Mouse (Mus musculus) gastrocnemius, postnatal 4 days (tissue): ENCODE data around the gene Anks6. TPM values are rescaled to one million over a fixed set of nuclear protein-coding genes. Genes with fewer than 3 reads are reported as not detected.
A peak's percentile ranks its signal among the peaks of the same experiment; 100 is the strongest.

Source experiments
- DNase-seq, 2 experiments: peaks; one replicate each; pipeline ENCODE4 v3.0.0; 2021 to 2022; ENCODE audit warnings: low spot score in 2 of 2, mixed read lengths in 2 of 2
- total RNA-seq, 2 experiments: library from RNA; stranded (reverse); gene quantifications; 2 replicates each; pipeline ENCODE4 v1.2.3; 2021

The Anks6 gene
- total RNA-seq, 2 experiments from 2014 or later: 9.6 to 10.9 TPM

DNA sequence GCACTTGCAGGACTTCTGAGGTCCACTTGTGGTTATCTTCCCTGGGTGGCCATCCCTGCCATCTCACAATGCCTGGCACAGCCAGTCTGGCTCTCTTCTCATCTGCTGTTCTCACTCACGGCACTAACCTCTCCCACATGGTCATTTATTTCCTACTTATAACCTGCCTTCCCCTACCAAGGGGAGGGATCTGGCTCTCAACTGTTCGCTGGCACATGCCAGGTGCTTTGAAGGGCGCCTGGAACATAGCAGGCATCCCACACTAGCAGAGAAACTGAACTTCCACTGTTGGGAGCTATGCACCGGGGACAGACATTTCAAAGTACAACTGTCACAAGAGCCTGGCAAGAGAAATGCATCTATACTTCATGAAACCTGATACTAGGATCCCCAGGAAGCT is 9.5 kb downstream of the Anks6 start:
- DNase-seq: no peak

DNA sequence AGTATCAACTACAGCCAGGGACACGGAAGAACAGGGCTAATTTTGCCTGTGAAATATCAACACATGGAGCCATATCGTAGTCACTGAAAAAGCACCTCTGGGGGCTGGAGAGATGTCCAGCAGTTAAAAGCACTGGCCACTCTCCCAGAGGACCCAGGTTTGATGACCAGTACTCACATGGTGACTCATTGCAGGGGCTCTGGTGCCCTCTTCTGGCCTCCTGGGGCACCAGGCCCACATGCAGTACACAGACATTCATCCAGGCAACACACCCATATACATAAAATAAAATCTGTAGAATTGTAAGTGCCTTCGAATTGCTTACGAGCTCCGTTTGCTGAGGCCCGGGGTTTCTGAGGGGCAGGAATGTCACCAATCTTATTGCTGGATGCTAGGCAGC is 10.3 kb downstream of the Anks6 start:
- DNase-seq: no peak

DNA sequence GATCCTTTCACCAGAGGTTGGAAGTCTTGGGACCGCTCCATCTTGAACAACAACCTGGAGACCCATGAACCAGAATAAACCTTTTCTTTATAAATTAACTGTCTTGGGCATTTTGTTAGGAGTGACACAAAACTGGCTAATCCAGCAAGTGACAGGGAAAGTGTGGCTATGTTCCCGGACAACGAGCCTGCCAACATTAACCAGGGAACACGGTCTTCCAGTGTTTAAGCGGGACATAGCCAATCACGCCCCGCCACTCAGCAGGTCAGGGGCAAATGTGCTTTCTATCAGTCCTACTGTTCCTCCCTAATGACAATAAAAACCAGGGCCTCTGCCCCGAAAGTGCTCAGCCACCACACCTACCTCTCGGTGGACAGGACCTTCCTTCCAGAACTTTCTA is 13.4 kb downstream of the Anks6 start:
- no peak for DNase-seq

GRCm38 (mm10) chr4:47039586-47039985 is 17.6 kb downstream of the Anks6 start:
- no peak for DNase-seq

GRCm38 (mm10) chr4:47037321-47037657 is 19.9 kb downstream of the Anks6 start:
- DNase-seq: peak; percentile 57 to 74

DNA sequence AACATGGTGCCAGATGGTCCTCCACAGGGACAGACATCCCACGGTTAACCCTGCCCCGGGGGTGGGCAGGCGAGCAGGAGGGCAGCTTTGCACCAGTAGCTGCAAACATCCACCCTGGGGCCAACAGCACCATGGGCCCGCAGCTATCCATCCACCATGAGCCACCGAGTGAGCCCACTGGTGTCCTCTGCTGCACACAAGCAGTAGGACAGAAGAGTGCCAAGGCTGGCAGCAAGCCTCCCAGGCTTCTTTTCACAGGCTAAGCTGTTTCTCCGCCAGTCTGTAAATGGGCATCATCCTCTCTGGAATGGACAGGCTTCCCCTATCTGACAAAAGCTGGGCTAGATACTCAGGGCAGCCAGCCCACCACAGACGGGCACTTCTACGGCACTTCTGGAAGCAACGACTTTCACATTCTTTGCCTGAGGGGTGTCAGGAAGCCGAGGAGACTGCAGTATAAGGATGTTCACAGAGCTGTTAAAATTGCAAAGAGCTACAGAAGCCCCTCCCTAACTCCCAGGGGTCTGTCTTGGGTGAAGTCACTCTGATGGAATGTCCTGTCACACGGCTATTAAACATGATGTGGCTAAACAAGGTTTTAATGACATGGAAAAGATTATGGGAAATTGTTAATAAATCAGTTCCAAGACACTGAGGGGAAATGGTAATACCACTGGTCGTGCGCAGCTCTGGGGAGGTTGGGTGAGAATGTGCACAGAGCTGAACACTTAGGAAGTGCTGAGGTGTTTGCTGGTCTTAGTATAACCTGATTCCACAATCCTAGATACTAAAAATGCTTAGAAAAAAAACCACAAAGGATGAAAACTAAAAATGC is 20.5 kb downstream of the Anks6 start:
- DNase-seq: no peak

DNA sequence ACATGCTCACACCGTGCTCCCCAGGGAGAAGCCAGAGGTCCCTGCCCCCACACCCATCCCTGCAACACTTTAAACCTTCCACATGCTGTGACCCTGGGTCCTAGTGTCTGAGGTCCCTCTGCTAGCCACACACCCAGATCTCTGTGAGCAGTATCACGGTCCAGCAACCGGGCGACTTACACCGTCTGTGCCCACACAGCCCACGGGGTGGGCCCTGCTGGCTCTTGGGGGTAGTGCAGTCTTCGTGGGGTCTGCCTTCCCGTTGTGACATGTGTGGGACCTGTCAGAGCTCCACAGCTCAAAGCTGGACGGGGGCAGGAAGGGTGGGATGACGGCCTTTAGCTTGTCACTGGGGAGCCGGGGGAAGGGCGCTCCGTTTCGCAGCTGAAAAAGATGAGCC is 21.7 kb downstream of the Anks6 start:
- no peak for DNase-seq

GRCm38 (mm10) chr4:47032171-47032570 is 25.1 kb downstream of the Anks6 start:
- no peak for DNase-seq

GRCm38 (mm10) chr4:47028791-47029190 is 28.4 kb downstream of the Anks6 start:
- no peak for DNase-seq

DNA sequence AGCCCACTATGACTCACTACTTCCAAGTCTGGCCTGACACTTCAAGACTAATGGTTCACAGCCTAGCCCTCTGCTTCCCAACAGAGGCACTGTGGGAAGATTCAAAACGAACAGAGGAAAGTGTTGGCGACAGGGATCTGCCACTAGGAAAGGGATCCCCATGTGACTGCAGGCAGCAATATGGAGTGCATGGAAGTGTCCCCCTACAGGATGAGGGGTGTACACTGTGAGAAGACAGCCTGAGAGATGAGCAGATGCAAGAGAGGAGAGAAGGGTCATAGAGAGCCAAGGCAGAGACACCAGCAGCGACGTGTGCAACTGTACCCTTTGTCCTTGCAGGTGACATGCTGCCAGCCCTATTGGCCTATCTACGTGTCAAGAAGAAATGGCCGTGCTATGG is 33.3 kb downstream of the Anks6 start:
- no peak for DNase-seq

DNA sequence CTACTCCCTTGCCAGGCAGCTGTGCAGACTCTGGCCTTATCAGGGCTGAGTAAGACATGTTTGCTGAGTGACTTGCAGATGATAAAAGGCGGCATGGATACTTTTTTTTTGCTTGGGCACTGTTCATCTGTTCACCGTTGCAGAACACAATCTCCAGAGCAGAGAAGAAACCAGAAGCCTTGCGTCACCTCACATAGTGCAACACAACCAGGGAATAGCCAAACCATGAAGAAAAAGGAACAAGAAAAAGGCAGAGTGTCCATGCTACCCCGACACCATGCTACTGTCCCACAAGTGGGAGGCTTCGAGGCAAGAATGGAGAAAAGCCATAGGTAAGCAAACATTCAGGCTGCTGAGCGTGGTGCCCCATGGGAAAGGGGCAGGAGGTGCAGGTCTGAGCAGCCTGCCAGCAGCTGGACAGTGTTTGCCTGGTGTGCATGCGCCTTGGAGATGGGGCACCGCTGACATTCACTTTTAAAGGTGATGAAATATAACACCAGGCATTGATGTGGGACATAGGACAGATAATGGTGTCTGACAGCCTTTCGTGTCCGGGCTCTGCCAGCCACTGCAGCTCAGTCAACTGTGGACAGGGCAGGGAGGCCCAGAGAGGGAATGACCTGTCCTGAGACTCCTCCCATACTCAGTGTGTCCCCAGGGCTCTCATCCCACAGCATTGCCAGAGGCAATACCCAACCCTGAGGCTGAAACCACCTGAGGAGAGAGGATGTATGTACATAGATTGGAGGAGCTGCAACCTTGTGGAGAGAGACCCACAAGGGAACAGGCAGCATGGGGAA is 34.2 kb downstream of the Anks6 start:
- DNase-seq: no peak

DNA sequence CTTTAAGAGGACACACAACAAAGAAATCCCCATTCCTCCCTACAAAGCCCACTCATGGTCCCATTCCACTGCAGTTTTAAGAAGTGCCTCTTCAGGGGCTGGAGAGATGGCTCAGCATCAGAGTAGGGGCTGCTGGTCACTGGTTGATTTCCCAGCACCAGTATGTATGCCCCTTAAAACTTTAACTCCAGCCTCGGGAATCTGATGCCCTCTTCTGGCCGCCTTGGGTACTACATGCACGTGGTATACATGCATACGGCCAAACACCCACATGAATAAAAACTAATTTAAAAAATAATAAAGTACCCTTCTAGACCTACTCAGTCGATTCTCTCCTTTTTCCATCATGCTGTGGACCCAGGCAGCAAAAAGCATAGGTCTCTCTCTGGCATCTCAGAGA is 36.7 kb downstream of the Anks6 start:
- DNase-seq: peak; percentile 37 to 51

- DNase-seq: no peak
Measured at GRCm38 (mm10) chr4:47015156-47015555, 42.1 kb downstream of the Anks6 start.

DNA sequence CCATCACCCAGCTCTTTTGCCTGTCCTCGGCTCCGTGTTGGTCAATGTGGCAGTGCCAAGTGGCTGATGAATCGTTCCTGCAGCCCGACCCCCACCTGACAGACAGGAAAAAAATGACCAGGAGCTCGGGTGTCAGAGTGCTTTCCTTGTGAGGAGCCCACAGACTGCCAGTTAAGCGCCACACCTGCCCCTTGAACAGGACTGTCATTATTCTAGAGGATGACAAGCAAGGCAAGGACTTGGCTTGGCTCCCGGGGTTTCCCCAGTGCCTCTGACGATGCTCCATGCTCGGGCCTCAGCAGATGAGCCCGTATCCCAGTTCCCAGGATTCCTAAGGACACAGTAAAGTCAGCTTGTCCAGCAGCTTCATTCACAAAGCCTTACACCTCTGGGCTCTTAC is 44.8 kb downstream of the Anks6 start:
- no peak for DNase-seq

DNA sequence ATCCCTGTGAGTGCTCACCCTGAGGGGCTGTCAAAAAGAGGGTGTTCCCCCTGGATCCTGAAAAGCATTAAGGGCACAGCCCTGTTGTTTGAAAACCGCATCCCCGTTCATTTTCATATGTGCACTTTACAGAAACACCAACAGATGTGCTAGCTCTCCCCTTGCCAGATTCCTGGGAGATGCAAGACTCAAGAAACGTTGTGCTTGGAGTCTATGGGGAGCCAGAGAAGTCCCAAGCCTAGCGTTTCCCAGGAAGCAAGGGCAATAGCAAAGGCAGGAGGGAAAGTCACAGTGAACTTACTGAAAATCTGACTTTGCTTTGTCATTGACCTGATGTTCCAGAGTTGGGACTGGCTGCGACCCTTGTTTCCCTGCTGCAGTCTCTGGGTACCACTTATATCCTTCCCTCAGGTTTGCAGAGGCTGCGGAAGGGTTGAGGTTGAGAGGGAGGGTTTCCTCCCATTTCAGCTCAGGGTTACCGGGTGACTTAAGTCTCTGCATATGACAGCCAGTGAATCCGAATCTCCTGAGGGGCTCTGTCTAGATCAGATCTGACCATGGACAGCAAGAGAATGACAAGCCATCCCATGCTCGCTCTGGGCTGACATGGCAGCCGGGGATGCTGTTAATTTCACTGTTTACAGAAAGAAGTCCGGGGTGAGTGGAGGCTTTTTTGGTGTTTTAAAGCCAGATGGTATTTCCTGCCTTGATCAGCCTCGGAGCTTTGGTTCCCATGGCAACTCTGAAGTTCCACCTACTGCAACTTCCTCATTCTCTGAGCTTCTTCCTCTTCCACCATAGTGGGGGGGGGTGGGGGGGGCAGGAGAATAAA is 46.6 kb downstream of the Anks6 start:
- DNase-seq: no peak

DNA sequence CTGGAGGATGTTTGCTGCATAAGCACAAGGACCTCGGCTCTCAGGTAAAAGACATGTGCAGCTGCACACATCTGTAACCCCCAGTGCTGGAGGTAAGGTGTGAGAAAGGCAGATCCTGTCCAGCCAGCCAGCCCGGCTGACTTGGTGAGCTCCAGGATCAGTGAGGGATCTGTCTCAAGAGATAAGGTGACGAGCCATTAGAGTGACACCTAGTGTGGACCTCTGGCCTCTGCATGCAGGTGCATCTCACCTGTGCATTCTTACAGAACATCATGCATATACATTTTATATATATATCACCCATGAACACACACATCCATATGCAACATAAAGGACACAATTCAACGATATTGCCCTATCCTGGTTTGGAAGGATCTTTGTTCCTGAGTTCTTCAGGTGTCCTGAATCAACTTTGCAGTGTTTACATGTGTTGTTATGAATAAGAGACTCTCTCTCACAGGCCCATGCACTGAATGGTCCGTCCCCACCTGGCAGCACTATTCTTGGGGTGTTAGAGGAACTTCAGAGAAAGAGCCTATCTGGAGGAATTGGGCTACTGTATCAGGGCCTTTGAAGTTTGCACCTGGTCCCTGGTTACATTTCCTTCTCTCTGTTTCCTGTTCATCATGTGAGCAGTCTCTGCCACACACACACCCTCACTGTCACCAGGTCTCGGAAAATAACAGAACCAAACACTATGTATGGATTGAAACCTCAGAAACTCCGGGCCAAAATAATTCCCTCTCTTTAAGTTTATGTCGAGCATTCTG is 56.4 kb downstream of the Anks6 start:
- no peak for DNase-seq

- DNase-seq: no peak
Measured at GRCm38 (mm10) chr4:46997969-46998368, 59.3 kb downstream of the Anks6 start.

- DNase-seq: peak in 1 of 2 experiments; percentile 64
Measured at GRCm38 (mm10) chr4:46992827-46993473, 64.3 kb downstream of the Anks6 start.

DNA sequence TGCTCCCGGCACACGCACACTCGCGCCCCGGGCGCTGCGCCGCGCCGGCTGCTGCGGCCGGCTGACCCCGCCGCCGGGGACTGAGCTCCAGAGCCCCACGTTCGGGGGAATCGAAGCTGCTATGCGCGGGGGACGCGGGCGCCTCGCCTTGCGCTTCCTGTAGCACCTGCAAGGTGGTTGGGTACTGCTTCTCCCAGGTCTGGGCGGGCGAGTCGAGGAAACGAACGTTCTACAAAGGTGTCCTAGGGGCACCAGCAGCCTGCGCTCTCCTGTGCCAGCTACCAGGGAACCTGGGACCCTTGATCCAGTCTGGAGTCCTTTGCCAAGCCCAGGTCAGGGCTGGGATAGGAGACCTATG is 65.3 kb downstream of the Anks6 start:
- no peak for DNase-seq
